ENCODE assay signal across 11 mouse cellular contexts in genomic region chr5:143252791-143253185, GRCm38 (mm10). TPM values are rescaled to one million over a fixed set of nuclear protein-coding genes. Genes with fewer than 3 reads are reported as not detected.
A peak's percentile ranks its signal among the peaks of the same experiment; 100 is the strongest.
DNase-seq lines count a peak whose midpoint lies in the region; ATAC-seq and TF ChIP-seq lines count a peak whose summit lies in the region.
"Had no signal": no experiment of that assay in that cellular context is flagged by ENCODE, and none has a peak within 500 bp of the region (broad histone marks: within the 10 kb centered on the region; RNA-seq: fewer than 3 reads in every experiment).

No protein-coding gene starts in this region.

- peaks cover 61% of the 10 kb centered on the region for H3K36me3 ChIP-seq in heart, embryonic 13.5 days
- no peaks in the 10 kb centered on the region; the same call in 1 of the 2 replicates for H3K36me3 ChIP-seq in lung, postnatal 0 days (ENCODE audit: insufficient read depth, low read length)
- peaks cover 79% of the 10 kb centered on the region for H3K36me3 ChIP-seq in embryonic facial prominence, embryonic 14.5 days (ENCODE audit: control insufficient read depth, insufficient read depth, low read length)
- H3K36me3 ChIP-seq in limb, embryonic 12.5 days, result peaks cover 82% of the 10 kb centered on the region

- H3K9ac ChIP-seq in heart, embryonic 13.5 days, result 0 out of 2 replicates have a peak overlapping the region, but pooled peaks have one; percentile 65
- no peak overlapping the region for H3K9ac ChIP-seq in lung, postnatal 0 days (replicated peaks; ENCODE audit: low read depth)
- no peak overlapping the region; the same call in 1 of the 2 replicates for H3K9ac ChIP-seq in embryonic facial prominence, embryonic 14.5 days (ENCODE audit: low read depth, low read length)
- H3K9ac ChIP-seq in limb, embryonic 12.5 days (replicated peaks), result no peak overlapping the region

- TF ChIP-seq EP300 in lung, postnatal 0 days (IDR thresholded peaks at IDR 0.05), result no peak

- H3K4me1 ChIP-seq in heart, embryonic 13.5 days, result peaks cover 24% of the 10 kb centered on the region
- H3K4me1 ChIP-seq in lung, postnatal 0 days (ENCODE audit: insufficient read depth, low read depth, low read length), result peaks cover 8% of the 10 kb centered on the region; the same call in 1 of the 2 replicates
- no peaks in the 10 kb centered on the region; the same call in 1 of the 2 replicates for H3K4me1 ChIP-seq in lung, adult 2 months (ENCODE audit: control insufficient read depth, insufficient read depth, low read length)
- peaks cover 5% of the 10 kb centered on the region; the same call in 1 of the 2 replicates for H3K4me1 ChIP-seq in embryonic facial prominence, embryonic 14.5 days (ENCODE audit: control insufficient read depth, insufficient read depth, low read length)
- H3K4me1 ChIP-seq in limb, embryonic 12.5 days (replicated peaks), result peaks cover 25% of the 10 kb centered on the region

- no peak for DNase-seq in heart, adult 8-10 months (ENCODE audit: low spot score)
- no peak for DNase-seq in lung, postnatal 0 days (ENCODE audit: low spot score)
- DNase-seq in lung, adult 2 months, result no peak
- DNase-seq in embryonic facial prominence, embryonic 14.5 days (ENCODE audit: low spot score), result no peak
- DNase-seq in cerebellum, adult 11-12 months, result no peak
- DNase-seq: thymus, postnatal 36 days had no signal

- WGBS in heart, embryonic 13.5 days, result 22% methylated on average over 18 of the region's 18 CpGs
- WGBS in lung, postnatal 0 days, result 40% methylated on average over 18 of the region's 18 CpGs
- WGBS in lung, adult 2 months, result 49% methylated on average over 18 of the region's 18 CpGs
- 34% methylated on average over 18 of the region's 18 CpGs for WGBS in embryonic facial prominence, embryonic 14.5 days
- 8% methylated on average over 18 of the region's 18 CpGs for WGBS in limb, embryonic 12.5 days

- H3K27me3 ChIP-seq in heart, embryonic 13.5 days (replicated peaks), result peaks cover 85% of the 10 kb centered on the region
- H3K27me3 ChIP-seq in lung, postnatal 0 days (replicated peaks; ENCODE audit: insufficient read depth, low read length), result peaks cover 47% of the 10 kb centered on the region
- peaks cover 64% of the 10 kb centered on the region for H3K27me3 ChIP-seq in embryonic facial prominence, embryonic 14.5 days (replicated peaks; ENCODE audit: control insufficient read depth, insufficient read depth, low read length)
- peaks cover 80% of the 10 kb centered on the region for H3K27me3 ChIP-seq in limb, embryonic 12.5 days

- ATAC-seq in heart, embryonic 13.5 days (ENCODE audit: extremely low read depth, insufficient number of reproducible peaks, low FRiP score, low TSS enrichment), result no peak
- ATAC-seq in lung, postnatal 0 days, result no peak
- ATAC-seq in embryonic facial prominence, embryonic 14.5 days (ENCODE audit: low read depth), result no peak
- ATAC-seq in limb, embryonic 12.5 days (ENCODE audit: insufficient number of reproducible peaks, insufficient read depth, low FRiP score, low TSS enrichment, low read depth), result no peak
- ATAC-seq in megakaryocyte-erythroid progenitor cell, adult 5-6 weeks (replicated peaks; ENCODE audit: low FRiP score, low TSS enrichment, poor library complexity, severe bottlenecking), result no peak

- H3K4me3 ChIP-seq in heart, embryonic 13.5 days, result peak overlapping the region; percentile 54
- peak overlapping the region; percentile 35; the same call in 1 of the 2 replicates for H3K4me3 ChIP-seq in lung, postnatal 0 days (ENCODE audit: low read depth, low read length)
- no peak overlapping the region for H3K4me3 ChIP-seq in lung, adult 2 months (replicated peaks; ENCODE audit: extremely low read depth, low read depth, low read length)
- H3K4me3 ChIP-seq in embryonic facial prominence, embryonic 14.5 days (ENCODE audit: low read depth, low read length), result peak overlapping the region; percentile 42
- peak overlapping the region; percentile 46 for H3K4me3 ChIP-seq in limb, embryonic 12.5 days (replicated peaks)

- H3K9me3 ChIP-seq in heart, embryonic 13.5 days, result no peaks in the 10 kb centered on the region
- H3K9me3 ChIP-seq in lung, postnatal 0 days (ENCODE audit: low read length), result no peaks in the 10 kb centered on the region
- no peaks in the 10 kb centered on the region for H3K9me3 ChIP-seq in embryonic facial prominence, embryonic 14.5 days (ENCODE audit: control insufficient read depth, low read length)
- H3K9me3 ChIP-seq in limb, embryonic 12.5 days, result no peaks in the 10 kb centered on the region

- no peak for TF ChIP-seq CTCF in lung, postnatal 0 days (IDR thresholded peaks at IDR 0.05)
- TF ChIP-seq CTCF in lung, adult 2 months (IDR thresholded peaks at IDR 0.05; ENCODE audit: insufficient read depth, low read length), result no peak

- H3K4me2 ChIP-seq in heart, embryonic 13.5 days, result peak overlapping the region; percentile 78
- H3K4me2 ChIP-seq in lung, postnatal 0 days (replicated peaks; ENCODE audit: low read depth, low read length), result no peak overlapping the region
- H3K4me2 ChIP-seq in embryonic facial prominence, embryonic 14.5 days (ENCODE audit: low read depth, low read length), result peak overlapping the region; percentile 79
- H3K4me2 ChIP-seq in limb, embryonic 12.5 days, result peak overlapping the region; percentile 80

- no peak overlapping the region for H3K27ac ChIP-seq in heart, embryonic 13.5 days (replicated peaks)
- no peak overlapping the region for H3K27ac ChIP-seq in lung, postnatal 0 days (ENCODE audit: low read length)
- no peak overlapping the region for H3K27ac ChIP-seq in embryonic facial prominence, embryonic 14.5 days (replicated peaks; ENCODE audit: low read depth, low read length)
- H3K27ac ChIP-seq in limb, embryonic 12.5 days, result no peak overlapping the region

- TF ChIP-seq POLR2A in lung, adult 2 months (IDR thresholded peaks at IDR 0.05; ENCODE audit: borderline replicate concordance, extremely low read depth, low read depth, low read length), result no peak

RNA-seq across cellular contexts. Expression of gene Zfp316, which starts 17.0 kb away (rescaled TPM):
- polyA plus RNA-seq in heart, embryonic 13.5 days (2015; fragmentation: Nextera tagmentation; extraction: Ambion mirVana), result 1.5 and 1.8 TPM in 2 replicates
- total RNA-seq in heart, adult 8-10 months (2022), result 1 to 10 TPM; 5.1 to 6.4 (median 5.5) TPM
- polyA plus RNA-seq in lung, postnatal 0 days (2015; fragmentation: Nextera tagmentation; extraction: Ambion mirVana), result 1.4 and 1.6 TPM in 2 replicates
- 10.1 and 10.4 TPM in 2 replicates for polyA plus RNA-seq in lung, adult 2 months (2012; rRNA removed)
- polyA plus RNA-seq in embryonic facial prominence, embryonic 14.5 days (2014; fragmentation: Nextera tagmentation; extraction: Ambion mirVana), result 1.4 and 2.1 TPM in 2 replicates
- polyA plus RNA-seq in limb, embryonic 12.5 days (2016; fragmentation: Nextera tagmentation; extraction: Ambion mirVana), result 8.5 and 11.0 TPM in 2 replicates
- 3.5 and 4.4 TPM in 2 replicates for total RNA-seq in megakaryocyte-erythroid progenitor cell, adult 5-6 weeks (2014; fragmentation: Nextera tagmentation)
- 2.8 and 3.7 TPM in 2 replicates for total RNA-seq in megakaryocyte-erythroid progenitor cell, adult 5-6 weeks (2017)

RNA-seq across cellular contexts. Expression of gene Zfp12, which starts 17.8 kb away (rescaled TPM):
- 7.0 and 7.9 TPM in 2 replicates for polyA plus RNA-seq in heart, embryonic 13.5 days (2015; fragmentation: Nextera tagmentation; extraction: Ambion mirVana)
- 1 to 10 TPM; 8.7 to 9.6 (median 9.2) TPM for total RNA-seq in heart, adult 8-10 months (2022)
- 6.7 and 7.5 TPM in 2 replicates for polyA plus RNA-seq in lung, postnatal 0 days (2015; fragmentation: Nextera tagmentation; extraction: Ambion mirVana)
- 12.0 and 12.2 TPM in 2 replicates for polyA plus RNA-seq in lung, adult 2 months (2012; rRNA removed)
- 16.1 and 16.6 TPM in 2 replicates for polyA plus RNA-seq in embryonic facial prominence, embryonic 14.5 days (2014; fragmentation: Nextera tagmentation; extraction: Ambion mirVana)
- polyA plus RNA-seq in limb, embryonic 12.5 days (2016; fragmentation: Nextera tagmentation; extraction: Ambion mirVana), result 25.1 and 26.1 TPM in 2 replicates
- 12.6 and 15.6 TPM in 2 replicates for total RNA-seq in megakaryocyte-erythroid progenitor cell, adult 5-6 weeks (2014; fragmentation: Nextera tagmentation)
- total RNA-seq in megakaryocyte-erythroid progenitor cell, adult 5-6 weeks (2017), result 10.6 and 17.4 TPM in 2 replicates

RNA-seq across cellular contexts. Expression of gene Spdye4a, which starts 26.1 kb away (rescaled TPM):
- not detected in 2 replicates for polyA plus RNA-seq in heart, embryonic 13.5 days (2015; fragmentation: Nextera tagmentation; extraction: Ambion mirVana)
- total RNA-seq in heart, adult 8-10 months (2022), result not detected
- polyA plus RNA-seq in lung, postnatal 0 days (2015; fragmentation: Nextera tagmentation; extraction: Ambion mirVana), result not detected in 2 replicates
- polyA plus RNA-seq in lung, adult 2 months (2012; rRNA removed), result not detected in 2 replicates
- polyA plus RNA-seq in embryonic facial prominence, embryonic 14.5 days (2014; fragmentation: Nextera tagmentation; extraction: Ambion mirVana), result not detected in 2 replicates
- not detected in 2 replicates for polyA plus RNA-seq in limb, embryonic 12.5 days (2016; fragmentation: Nextera tagmentation; extraction: Ambion mirVana)
- total RNA-seq in megakaryocyte-erythroid progenitor cell, adult 5-6 weeks (2014; fragmentation: Nextera tagmentation), result not detected in 2 replicates
- total RNA-seq in megakaryocyte-erythroid progenitor cell, adult 5-6 weeks (2017), result not detected in 2 replicates
- total RNA-seq: granulocyte monocyte progenitor cell, adult 5-6 weeks; layer of hippocampus, postnatal 14 days had no signal

RNA-seq across cellular contexts. Expression of gene Zfp853, which starts 40.6 kb away (rescaled TPM):
- polyA plus RNA-seq in heart, embryonic 13.5 days (2015; fragmentation: Nextera tagmentation; extraction: Ambion mirVana), result 0.05 TPM in 1 of 2 replicates, not detected in the other
- under 1 TPM in 1 of 4 experiments, not detected in 3; 0.12 TPM for total RNA-seq in heart, adult 8-10 months (2022)
- 0.08 TPM in 1 of 2 replicates, not detected in the other for polyA plus RNA-seq in lung, postnatal 0 days (2015; fragmentation: Nextera tagmentation; extraction: Ambion mirVana)
- polyA plus RNA-seq in lung, adult 2 months (2012; rRNA removed), result 1.4 and 1.5 TPM in 2 replicates
- polyA plus RNA-seq in embryonic facial prominence, embryonic 14.5 days (2014; fragmentation: Nextera tagmentation; extraction: Ambion mirVana), result 0.17 and 0.46 TPM in 2 replicates
- 0.12 and 0.18 TPM in 2 replicates for polyA plus RNA-seq in limb, embryonic 12.5 days (2016; fragmentation: Nextera tagmentation; extraction: Ambion mirVana)
- total RNA-seq in megakaryocyte-erythroid progenitor cell, adult 5-6 weeks (2014; fragmentation: Nextera tagmentation), result not detected in 2 replicates
- total RNA-seq in megakaryocyte-erythroid progenitor cell, adult 5-6 weeks (2017), result not detected in 2 replicates
- total RNA-seq: granulocyte monocyte progenitor cell, adult 5-6 weeks had no signal
